Mouse (Mus musculus) limb, embryonic 11.5 days (tissue): Measurements from ENCODE around the gene Taok1. TPM values are rescaled to one million over a fixed set of nuclear protein-coding genes. Genes with fewer than 3 reads are reported as not detected.

Experiments
- ATAC-seq: fragments of 200-750 bp; cut with Nextera tagmentation; 2 replicates; pipeline ENCODE4 v1.8.0; 2017; ENCODE audit warnings: low read depth; ENCODE audit not compliant: insufficient number of reproducible peaks, low FRiP score, low TSS enrichment
- DNase-seq: peaks from one replicate; pipeline ENCODE4 v3.0.0-alpha.2; 2015; ENCODE audit warnings: low spot score
- H3K27ac ChIP-seq: fragments of 300-500 bp; sonication (generic); replicated peaks from 2 replicates; pipeline ENCODE4 v1.5.1; 2014; ENCODE audit warnings: low read depth, mild to moderate bottlenecking, low read length
- H3K27me3 ChIP-seq: fragments of 300-500 bp; sonication (generic); 2 replicates; pipeline ENCODE4 v1.6.1; 2014; ENCODE audit warnings: mild to moderate bottlenecking, low read length, mixed read lengths; ENCODE audit not compliant: control insufficient read depth, insufficient read depth
- H3K36me3 ChIP-seq: fragments of 300-500 bp; sonication (generic); 2 replicates; pipeline ENCODE4 v1.6.1; 2014; ENCODE audit warnings: mild to moderate bottlenecking, low read length, moderate library complexity, mixed read lengths; ENCODE audit not compliant: control insufficient read depth, insufficient read depth
- H3K4me1 ChIP-seq: fragments of 300-500 bp; sonication (generic); 2 replicates; pipeline ENCODE4 v1.6.1; 2014; ENCODE audit warnings: low read length, mixed read lengths; ENCODE audit not compliant: control insufficient read depth, insufficient read depth
- H3K4me2 ChIP-seq: fragments of 300-500 bp; sonication (generic); 2 replicates; pipeline ENCODE4 v1.6.1; 2014; ENCODE audit warnings: low read depth, mild to moderate bottlenecking, moderate library complexity; ENCODE audit not compliant: severe bottlenecking
- H3K4me3 ChIP-seq: fragments of 300-500 bp; sonication (generic); 2 replicates; pipeline ENCODE4 v1.5.1; 2014; ENCODE audit warnings: low read depth, low read length
- H3K9ac ChIP-seq: fragments of 300-500 bp; sonication (generic); 2 replicates; pipeline ENCODE4 v1.6.1; 2014; ENCODE audit warnings: mild to moderate bottlenecking, low read length
- H3K9me3 ChIP-seq: fragments of 300-500 bp; sonication (generic); 2 replicates; pipeline ENCODE4 v1.6.1; 2016; ENCODE audit warnings: low read length; ENCODE audit not compliant: control insufficient read depth
- WGBS: fragments of 180-500 bp; shearing (Covaris S2); extraction: QIAGEN DNeasy Blood & Tissue Kit; methylation state at CpG from one replicate; pipeline ENCODE4 v1.1.7; 2014; 5-methylcytosine and 5-hydroxymethylcytosine counted together
- polyA plus RNA-seq: library from polyadenylated mRNA; unstranded; fragments of >200 nt; fragmentation: Nextera tagmentation; extraction: Ambion mirVana; gene quantifications from 2 replicates; pipeline ENCODE4 v1.2.1, GENCODE M21; 2014

The Taok1 gene
- polyA plus RNA-seq, 1 experiment from 2014 or later: 13.1 TPM

GRCm38 (mm10) chr11:77493512-77494343 is 113.9 kb downstream of the Taok1 start, which contains the start of gene Git1:
Git1 (plus strand) TSS chr11:77493562.
- H3K36me3 ChIP-seq: no peaks in the 10 kb centered on the region; the same call in 1 of the 2 replicates
- H3K9ac ChIP-seq: peak within 1 kb of the TSS; percentile 93
- H3K9me3 ChIP-seq: no peaks in the 10 kb centered on the region
- H3K27ac ChIP-seq: peak within 1 kb of the TSS; percentile 90
- WGBS: 2% methylated on average over 51 of the region's 74 CpGs
- H3K4me3 ChIP-seq: peak within 1 kb of the TSS; percentile 88
- no peak for ATAC-seq
- H3K4me1 ChIP-seq: peaks cover 36% of the 10 kb centered on the region
- peak; percentile 60 for DNase-seq
- H3K4me2 ChIP-seq: peak within 1 kb of the TSS; percentile 96
- no peaks in the 10 kb centered on the region for H3K27me3 ChIP-seq

- Histone ChIP-seq H3K4me1 (peaks cover 38% of the 10 kb centered on the region), H3K4me3 (peak overlapping the region; percentile 88), H3K36me3 (no peaks in the 10 kb centered on the region), H3K27ac (peak overlapping the region; percentile 90), H3K4me2 (peak overlapping the region; percentile 96), H3K9me3 (no peaks in the 10 kb centered on the region), H3K27me3 (no peaks in the 10 kb centered on the region), H3K9ac (peak overlapping the region; percentile 93)
- DNase-seq: peak; percentile 92
- ATAC-seq: peak; percentile 46; the same call in 1 of the 2 replicates
- 0% methylated on average over 27 of the region's 32 CpGs for WGBS
Observed at GRCm38 (mm10) chr11:77492911-77493332, 114.7 kb downstream of the Taok1 start.

- Histone ChIP-seq H3K9ac (peak overlapping the region; percentile 93), H3K4me2 (peak overlapping the region; percentile 96), H3K4me3 (peak overlapping the region; percentile 88), H3K27ac (peak overlapping the region; percentile 90), H3K36me3 (no peaks in the 10 kb centered on the region), H3K9me3 (no peaks in the 10 kb centered on the region), H3K27me3 (no peaks in the 10 kb centered on the region), H3K4me1 (peaks cover 43% of the 10 kb centered on the region)
- ATAC-seq: no peak
- DNase-seq: peak; percentile 54
- WGBS: under 1% methylated on average over 17 of the region's 18 CpGs
Observed at GRCm38 (mm10) chr11:77492311-77492871, 115.2 kb downstream of the Taok1 start.

- DNase-seq (no peak), ATAC-seq (peak; percentile 76)
- H3K9ac ChIP-seq: peak overlapping the region; percentile 19
- no peaks in the 10 kb centered on the region for H3K36me3 ChIP-seq
- no peaks in the 10 kb centered on the region for H3K9me3 ChIP-seq
- H3K4me1 ChIP-seq: peaks cover 42% of the 10 kb centered on the region
- H3K27me3 ChIP-seq: no peaks in the 10 kb centered on the region
- peak overlapping the region; percentile 96 for H3K4me2 ChIP-seq
- H3K4me3 ChIP-seq: peak overlapping the region; percentile 88
- peak overlapping the region; percentile 89 for H3K27ac ChIP-seq
- under 1% methylated on average over 23 of the region's 23 CpGs for WGBS
Observed at GRCm38 (mm10) chr11:77491502-77492291, 115.9 kb downstream of the Taok1 start.

- peak; percentile 100 for DNase-seq
- WGBS: 1% methylated on average over 13 of the region's 13 CpGs
- H3K4me3 ChIP-seq: peak overlapping the region; percentile 88
- H3K27ac ChIP-seq: peak overlapping the region; percentile 89
- H3K9ac ChIP-seq: no peak overlapping the region
- H3K4me1 ChIP-seq: peaks cover 46% of the 10 kb centered on the region
- H3K9me3 ChIP-seq: no peaks in the 10 kb centered on the region
- H3K36me3 ChIP-seq: no peaks in the 10 kb centered on the region
- no peaks in the 10 kb centered on the region for H3K27me3 ChIP-seq
- peak; percentile 74 for ATAC-seq
- H3K4me2 ChIP-seq: peak overlapping the region; percentile 96
Observed at GRCm38 (mm10) chr11:77491123-77491501, 116.5 kb downstream of the Taok1 start.

- no peak for ATAC-seq
Observed at GRCm38 (mm10) chr11:77490451-77490850, 117.2 kb downstream of the Taok1 start.

GRCm38 (mm10) chr11:77489591-77490235 is 117.9 kb downstream of the Taok1 start, which contains the start of gene Ankrd13b:
Ankrd13b (minus strand) TSS chr11:77489678.
- 0 out of 2 replicates have a peak, but pooled peaks have one; percentile 45 for ATAC-seq
- Histone ChIP-seq H3K4me1 (peaks cover 53% of the 10 kb centered on the region), H3K4me3 (peak within 1 kb of the TSS; percentile 68), H3K27ac (peak within 1 kb of the TSS; percentile 9; the same call in 1 of the 2 replicates), H3K9me3 (no peaks in the 10 kb centered on the region), H3K36me3 (no peaks in the 10 kb centered on the region), H3K9ac (peak within 1 kb of the TSS; percentile 91), H3K27me3 (no peaks in the 10 kb centered on the region), H3K4me2 (peak within 1 kb of the TSS; percentile 52)
- DNase-seq: peak; percentile 84
- WGBS: under 1% methylated on average over 61 of the region's 87 CpGs

More at GRCm38 (mm10) chr11:77490451-77490850, 117.2 kb downstream of the Taok1 start:
- no peak overlapping the region for H3K9ac ChIP-seq
- DNase-seq: no peak
- H3K4me3 ChIP-seq: peak overlapping the region; percentile 68
- H3K27me3 ChIP-seq: no peaks in the 10 kb centered on the region
- no peaks in the 10 kb centered on the region for H3K36me3 ChIP-seq
- H3K27ac ChIP-seq: no peak overlapping the region
- WGBS: 72% methylated on average over 6 of the region's 6 CpGs
- H3K4me2 ChIP-seq: peak overlapping the region; percentile 96
- no peaks in the 10 kb centered on the region for H3K9me3 ChIP-seq
- H3K4me1 ChIP-seq: peaks cover 53% of the 10 kb centered on the region
